Mouse (Mus musculus) spleen, adult 2 months (tissue): ENCODE results near the gene Zg16. TPM values are rescaled to one million over a fixed set of nuclear protein-coding genes. Genes with fewer than 3 reads are reported as not detected.
A peak's percentile ranks its signal among the peaks of the same experiment; 100 is the strongest.

ENCODE experiments used
- DNase-seq, 2 experiments: peaks; one replicate each; pipeline versions ENCODE4 v3.0.0 to v3.0.0-alpha.2; 2012 to 2021; ENCODE audit warnings: low spot score in 2 of 2, low read depth in 1 of 2
- H3K27ac ChIP-seq: fragments of 200-500 bp; 2 replicates; pipeline ENCODE4 v1.5.1; 2012; ENCODE audit warnings: low read length, inconsistent platforms; ENCODE audit not compliant: insufficient read depth
- H3K27me3 ChIP-seq: fragments of 200-500 bp; 2 replicates; pipeline ENCODE4 v1.6.1; 2012; ENCODE audit warnings: mild to moderate bottlenecking, moderate library complexity, low read length, inconsistent platforms; ENCODE audit not compliant: control insufficient read depth, insufficient read depth
- H3K36me3 ChIP-seq: fragments of 200-500 bp; 2 replicates; pipeline ENCODE4 v1.6.1; 2012; ENCODE audit warnings: mild to moderate bottlenecking, low read length, inconsistent platforms; ENCODE audit not compliant: control insufficient read depth, insufficient read depth
- H3K4me1 ChIP-seq: fragments of 200-500 bp; 2 replicates; pipeline ENCODE4 v1.6.1; 2011; ENCODE audit warnings: inconsistent platforms; ENCODE audit not compliant: control insufficient read depth, insufficient read depth, insufficient read length
- H3K4me3 ChIP-seq: fragments of 200-500 bp; 2 replicates; pipeline ENCODE4 v1.5.1; 2011; ENCODE audit warnings: mild to moderate bottlenecking, inconsistent platforms; ENCODE audit not compliant: insufficient read depth, insufficient read length; ENCODE audit errors: extremely low read depth
- CTCF ChIP-seq: fragments of 200-500 bp; IDR thresholded peaks from 2 replicates; pipeline ENCODE4 v1.5.1; 2011; ENCODE audit warnings: mild to moderate bottlenecking, inconsistent platforms; ENCODE audit not compliant: insufficient read depth, insufficient read length, insufficient replicate concordance; ENCODE audit errors: extremely low read depth
- POLR2A ChIP-seq: fragments of 200-500 bp; IDR thresholded peaks from 2 replicates; pipeline ENCODE4 v1.6.1; 2011; ENCODE audit warnings: low read depth, low read length, inconsistent platforms
- WGBS: fragments of 180-500 bp; shearing (Covaris S2); methylation state at CpG from one replicate; pipeline ENCODE4 v1.1.7; 2018; 5-methylcytosine and 5-hydroxymethylcytosine counted together
- polyA plus RNA-seq: library from polyadenylated mRNA; depleted of rRNA; stranded (reverse); fragments of >200 nt; gene quantifications from 2 replicates; pipeline ENCODE4 v1.2.3, GENCODE M21; 2012

Zg16 gene
- polyA plus RNA-seq, 1 experiment = 1,018 TPM

DNA sequence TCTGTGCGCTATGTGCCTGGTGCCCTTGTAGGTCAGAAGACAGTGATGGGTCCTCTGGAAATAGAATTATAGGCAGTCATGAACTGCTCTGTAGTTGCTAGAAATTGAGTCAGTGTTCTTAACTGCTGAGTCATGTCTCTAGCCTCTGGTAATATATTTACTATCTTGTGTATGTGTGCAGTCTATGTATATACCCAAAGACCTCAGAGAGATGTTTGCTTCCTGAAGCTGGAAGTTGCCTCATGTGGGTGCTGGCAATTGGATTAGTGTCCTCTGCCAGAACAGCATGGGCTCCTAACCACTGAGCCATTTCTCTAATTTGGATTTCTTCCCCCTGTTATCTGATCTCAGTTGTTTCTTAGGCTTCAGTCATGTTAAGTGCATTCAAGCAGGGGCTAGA lies 57.0 kb downstream of the Zg16 start:
- Histone ChIP-seq H3K36me3 (no peaks in the 10 kb centered on the region; the same call in 1 of the 2 replicates), H3K4me3 (no peak overlapping the region), H3K27ac (no peak overlapping the region), H3K27me3 (no peaks in the 10 kb centered on the region), H3K4me1 (peaks cover 5% of the 10 kb centered on the region; the same call in 1 of the 2 replicates)
- DNase-seq = no peak
- 96% methylated on average over 1 of the region's 1 CpGs for WGBS
- TF ChIP-seq POLR2A (no peak), CTCF (no peak)

DNA sequence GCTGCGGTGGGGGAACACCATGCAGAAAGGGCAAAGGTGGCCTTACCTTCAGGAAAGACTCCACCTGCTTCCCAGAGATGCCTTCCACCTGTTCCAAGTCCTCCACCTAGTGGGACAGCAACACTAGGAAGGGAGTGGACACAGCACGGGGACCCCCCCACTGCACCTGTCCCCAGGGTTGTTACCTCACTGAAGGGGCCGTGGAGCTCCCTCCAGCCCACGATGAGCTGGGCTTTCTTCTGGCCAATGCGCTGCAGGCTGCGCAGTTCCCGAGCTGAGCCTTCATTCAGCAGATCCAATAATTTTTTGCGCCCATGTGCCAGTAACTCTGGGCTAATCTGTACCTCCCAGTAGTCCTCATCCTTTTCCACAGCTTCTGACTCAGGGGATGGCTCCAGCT lies 59.2 kb downstream of the Zg16 start:
- peaks cover 24% of the 10 kb centered on the region for H3K4me1 ChIP-seq
- H3K27ac ChIP-seq = peak overlapping the region; percentile 91
- no peak for TF ChIP-seq CTCF
- TF ChIP-seq POLR2A = no peak
- H3K27me3 ChIP-seq = no peaks in the 10 kb centered on the region
- WGBS = 49% methylated on average over 8 of the region's 8 CpGs
- peaks cover 11% of the 10 kb centered on the region for H3K36me3 ChIP-seq
- peak overlapping the region; percentile 52 for H3K4me3 ChIP-seq
- peak in 1 of 2 experiments; percentile 22 for DNase-seq

DNA sequence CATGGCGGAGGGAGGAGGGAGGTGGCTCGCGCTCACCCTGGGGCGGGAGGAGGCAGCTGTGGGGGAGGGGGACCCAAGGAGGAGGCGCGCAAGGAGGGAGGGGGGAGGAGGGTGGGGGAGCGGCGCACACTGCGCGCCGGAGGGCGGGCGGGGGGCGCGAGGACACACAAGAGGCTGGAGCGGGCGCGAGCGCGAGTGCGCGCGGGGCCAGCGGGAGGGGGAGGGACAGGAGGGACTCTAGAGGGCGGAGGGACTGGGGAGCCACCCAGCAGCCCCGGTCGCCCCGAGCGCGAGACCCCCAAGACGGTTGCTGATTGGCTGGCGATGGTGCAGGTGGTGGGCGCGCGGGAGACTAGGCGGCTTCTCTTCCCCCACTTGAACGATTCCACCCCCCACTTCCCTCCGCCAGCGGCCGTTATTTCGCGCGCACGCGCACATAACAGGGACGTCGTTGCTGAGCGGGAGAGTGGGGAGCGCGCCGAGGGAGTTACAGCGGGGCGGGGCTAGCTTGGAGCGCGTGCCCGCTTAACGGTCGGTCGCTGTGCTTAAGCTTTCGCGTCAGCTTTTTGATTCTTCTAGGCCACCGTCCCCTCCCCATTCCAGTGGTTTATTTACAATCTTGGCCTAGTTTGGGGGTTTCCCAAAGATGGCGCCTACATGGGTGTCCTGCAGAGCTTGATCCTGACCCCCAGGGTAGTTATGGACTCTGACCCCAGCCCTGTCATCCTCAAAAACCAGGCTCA lies 60.0 kb downstream of the Zg16 start, which contains the start of gene Maz:
Gene Maz (minus strand): TSS at position 54 of the 743 bp plus-strand sequence.
- H3K4me1 ChIP-seq = peaks cover 27% of the 10 kb centered on the region
- WGBS = under 1% methylated on average over 54 of the region's 63 CpGs

DNA sequence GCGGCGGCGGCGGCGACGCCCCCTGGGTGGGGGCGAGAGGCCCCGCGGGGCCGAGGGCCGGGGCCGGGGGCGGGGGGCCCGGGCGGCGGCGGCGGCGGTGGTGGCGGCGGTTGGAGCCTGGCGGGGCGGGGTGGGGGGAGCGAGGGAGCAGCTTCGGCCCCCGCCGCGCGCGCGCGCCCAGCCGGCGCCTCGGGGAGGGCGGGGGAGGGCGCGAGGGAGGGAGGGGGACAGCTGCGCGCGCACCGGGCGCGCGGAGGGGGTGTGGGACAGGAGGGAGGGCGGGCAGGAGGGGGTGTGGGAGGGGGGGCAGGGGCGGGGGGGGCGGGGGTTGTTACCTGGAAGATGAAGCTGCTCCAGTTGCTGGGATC lies 60.5 kb downstream of the Zg16 start:
- peaks cover 31% of the 10 kb centered on the region for H3K4me1 ChIP-seq
- no peaks in the 10 kb centered on the region for H3K27me3 ChIP-seq
- TF ChIP-seq POLR2A (no peak), CTCF (no peak)
- H3K36me3 ChIP-seq = peaks cover 16% of the 10 kb centered on the region
- peak overlapping the region; percentile 98 for H3K27ac ChIP-seq
- H3K4me3 ChIP-seq = peak overlapping the region; percentile 78
- 2% methylated on average over 34 of the region's 48 CpGs for WGBS
- DNase-seq = peak in 1 of 2 experiments; percentile 70

More for the DNA sequence above, 60.0 kb downstream of the Zg16 start, which contains the start of gene Maz:
- TF ChIP-seq POLR2A (peak; percentile 80), CTCF (no peak)
- peak; percentile 99 to 100 for DNase-seq
- H3K27me3 ChIP-seq = no peaks in the 10 kb centered on the region
- H3K27ac ChIP-seq = peak within 1 kb of the TSS; percentile 98
- H3K4me3 ChIP-seq = peak within 1 kb of the TSS; percentile 78
- peaks cover 15% of the 10 kb centered on the region for H3K36me3 ChIP-seq

DNA sequence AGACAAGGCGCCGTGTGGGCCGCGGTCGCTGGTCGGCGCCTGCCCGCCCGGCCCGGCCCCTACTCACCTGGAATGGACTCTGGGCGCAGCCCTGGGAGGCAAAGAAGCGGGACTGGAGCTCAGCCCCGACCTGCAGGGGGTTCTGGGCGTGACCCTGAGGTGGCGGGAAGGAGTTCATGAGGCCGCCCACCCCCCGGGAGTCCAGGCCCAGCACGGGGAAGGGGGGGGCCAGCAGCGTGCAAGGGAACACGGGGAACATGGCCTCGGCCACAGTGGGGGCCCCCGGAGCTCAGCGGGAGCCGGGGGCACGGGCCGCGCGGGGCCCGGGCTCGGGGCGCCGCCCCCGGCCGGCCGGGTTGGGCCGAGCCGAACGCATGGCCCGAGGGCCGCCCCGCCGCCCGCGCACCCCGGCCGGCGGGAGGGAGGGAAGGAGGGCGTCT lies 60.9 kb downstream of the Zg16 start:
- H3K36me3 ChIP-seq = peaks cover 16% of the 10 kb centered on the region
- 5% methylated on average over 39 of the region's 48 CpGs for WGBS
- peak overlapping the region; percentile 98 for H3K27ac ChIP-seq
- no peaks in the 10 kb centered on the region for H3K27me3 ChIP-seq
- H3K4me1 ChIP-seq = peaks cover 35% of the 10 kb centered on the region
- DNase-seq = peak in 1 of 2 experiments; percentile 66
- TF ChIP-seq CTCF (no peak), POLR2A (no peak)
- peak overlapping the region; percentile 78 for H3K4me3 ChIP-seq

DNA sequence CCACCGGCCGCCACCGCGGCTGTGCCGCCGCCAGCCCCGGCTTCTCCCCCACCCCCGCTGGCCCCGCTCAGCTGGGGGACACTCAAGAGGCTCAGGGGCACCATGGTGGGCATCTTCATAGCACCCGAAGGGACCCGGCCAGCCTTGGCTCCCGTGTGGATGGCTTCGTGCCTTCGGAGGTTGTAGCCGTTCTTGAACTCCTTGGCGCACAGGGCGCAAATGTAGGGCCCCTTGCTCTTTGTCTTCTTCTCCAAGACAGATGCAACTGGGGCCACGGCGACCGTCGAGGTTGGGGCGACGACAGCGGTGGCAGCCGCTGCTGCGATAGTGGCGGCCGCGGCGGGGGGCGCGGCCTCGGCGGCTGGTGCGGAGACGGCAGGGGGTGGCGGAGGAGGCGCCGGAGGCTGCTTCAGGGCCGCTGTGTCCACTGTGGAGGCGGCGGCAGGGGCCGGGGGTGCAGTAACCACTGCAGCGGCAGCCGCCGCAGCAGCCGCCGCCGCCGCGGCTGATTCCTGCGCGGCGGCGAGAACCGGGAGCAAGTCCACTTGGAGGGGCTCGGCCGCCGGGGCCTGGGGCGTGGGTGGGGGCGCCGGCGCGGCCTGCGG lies 61.5 kb downstream of the Zg16 start:
- Histone ChIP-seq H3K4me1 (peaks cover 40% of the 10 kb centered on the region), H3K27ac (peak overlapping the region; percentile 98), H3K4me3 (peak overlapping the region; percentile 78), H3K27me3 (no peaks in the 10 kb centered on the region), H3K36me3 (peaks cover 16% of the 10 kb centered on the region)
- under 1% methylated on average over 56 of the region's 65 CpGs for WGBS
- DNase-seq = peak in 1 of 2 experiments; percentile 41
- TF ChIP-seq CTCF = no peak
- no peak for TF ChIP-seq POLR2A
